In genomic region chr11:55429973-55430372, GRCm38 (mm10) we compare ENCODE assay signal across 17 mouse cellular contexts.
"Had no signal": no experiment of that assay in that cellular context is flagged by ENCODE, and none has a peak within 500 bp of the region (broad histone marks: within the 10 kb centered on the region; RNA-seq: fewer than 3 reads in every experiment).

No protein-coding gene starts in this region.

- H3K27ac ChIP-seq: midbrain, embryonic 12.5 days; neural tube, embryonic 13.5 days; neural tube, embryonic 15.5 days had no signal

- DNase-seq: lung, adult 18-20 months; lung, embryonic 14.5 days; lung, postnatal 10 days; lung, postnatal 4 days; midbrain, embryonic 14.5 days; right cerebral cortex, adult 18-20 months; right cerebral cortex, postnatal 25 days; right cerebral cortex, postnatal 4 days; spleen, adult 18-20 months; thymus, adult 18-20 months; thymus, postnatal 14 days; thymus, postnatal 36 days had no signal

- ATAC-seq: midbrain, embryonic 16.5 days had no signal

- H3K4me2 ChIP-seq: lung, embryonic 14.5 days; midbrain, embryonic 12.5 days; neural tube, embryonic 13.5 days; neural tube, embryonic 15.5 days had no signal

- H3K36me3 ChIP-seq: midbrain, embryonic 12.5 days; neural tube, embryonic 13.5 days; neural tube, embryonic 15.5 days had no signal

- H3K9me3 ChIP-seq: midbrain, embryonic 12.5 days; neural tube, embryonic 13.5 days; neural tube, embryonic 15.5 days had no signal

- H3K27me3 ChIP-seq: midbrain, embryonic 12.5 days; neural tube, embryonic 13.5 days; neural tube, embryonic 15.5 days had no signal

- H3K4me3 ChIP-seq: midbrain, embryonic 12.5 days; myocyte; neural tube, embryonic 13.5 days; neural tube, embryonic 15.5 days had no signal

- H3K9ac ChIP-seq: lung, embryonic 14.5 days; midbrain, embryonic 12.5 days; neural tube, embryonic 13.5 days; neural tube, embryonic 15.5 days had no signal
